Mouse (Mus musculus): ENCODE results near the gene Cdc42ep3. TPM values are rescaled to one million over a fixed set of nuclear protein-coding genes. Genes with fewer than 3 reads are reported as not detected.

Cdc42ep3 gene
- total RNA-seq, 2 experiments from 2014 or later, result 14.7 to 15.4 TPM

DNA sequence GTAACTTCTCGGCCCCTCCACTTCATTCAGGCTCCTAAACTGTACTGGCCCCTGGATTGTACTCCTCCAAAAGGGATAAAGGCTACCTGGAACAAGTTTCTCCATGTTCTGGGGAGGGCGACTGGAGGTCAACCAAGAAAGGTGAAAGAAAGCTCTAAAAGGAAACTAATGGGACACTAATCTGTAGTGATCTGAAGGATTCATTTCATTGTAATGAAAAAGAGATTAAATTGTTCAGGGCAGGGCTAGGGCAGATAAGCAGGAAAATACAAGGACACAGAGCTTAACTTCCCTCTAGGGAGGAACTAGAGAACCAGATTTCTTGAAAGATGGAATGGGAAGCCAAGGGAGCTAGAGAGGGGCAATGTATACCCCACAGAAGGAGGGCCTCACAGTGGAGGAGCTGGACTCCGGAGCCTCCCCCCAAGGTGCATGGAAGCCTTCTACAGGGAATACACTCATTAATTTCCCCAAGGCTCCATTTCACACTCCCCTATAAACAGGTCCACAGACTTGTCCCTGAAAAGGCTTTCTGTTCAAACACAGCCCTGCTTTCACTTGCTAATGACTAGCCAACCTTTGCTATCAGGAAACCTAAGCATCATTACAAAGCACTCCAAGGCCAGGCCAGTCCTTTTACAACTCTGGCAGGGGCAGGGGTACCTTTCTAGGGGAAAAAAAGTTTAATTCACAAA is 12.1 kb downstream of the Cdc42ep3 start:
- intact Hi-C loops (cut with DNase I), result no loop called here
- no peak overlapping the region for H3K27ac ChIP-seq
- TF ChIP-seq CTCF (IDR thresholded peaks at IDR 0.05), result no peak
- no peak overlapping the region for H3K4me3 ChIP-seq
- no peak for DNase-seq (ENCODE audit: extremely low spot score in 1 of 2, low spot score in 2 of 2)

DNA sequence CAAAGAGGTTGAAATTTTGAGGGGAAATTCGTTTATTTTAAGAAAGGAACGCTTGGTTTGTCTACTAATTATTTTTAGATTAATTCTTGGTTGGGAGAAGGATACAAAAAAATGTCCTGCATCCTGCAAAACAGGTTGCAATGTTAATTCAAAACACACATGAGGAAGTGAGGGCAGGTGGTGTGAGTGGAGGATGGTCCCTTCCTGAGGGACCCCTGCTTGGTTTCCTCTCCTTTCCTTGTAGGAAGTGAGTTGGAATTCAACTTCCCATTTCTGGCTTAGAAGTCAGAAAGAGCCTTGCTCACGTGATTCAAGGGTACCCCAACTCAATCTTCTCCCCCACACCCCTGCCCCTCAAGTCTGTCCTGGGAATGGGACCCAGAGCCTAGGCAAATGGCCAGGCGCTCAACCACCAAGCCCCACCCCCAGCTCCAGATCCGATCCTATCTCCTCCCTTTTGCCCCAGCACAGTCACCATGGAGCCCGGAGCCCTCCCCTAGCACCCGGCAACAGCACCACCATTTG is 12.9 kb downstream of the Cdc42ep3 start:
- intact Hi-C loops (cut with DNase I), result no loop called here
- TF ChIP-seq CTCF (IDR thresholded peaks at IDR 0.05), result no peak
- Histone ChIP-seq H3K27ac (no peak overlapping the region), H3K4me3 (no peak overlapping the region)
- DNase-seq (ENCODE audit: extremely low spot score in 1 of 2, low spot score in 2 of 2), result no peak

DNA sequence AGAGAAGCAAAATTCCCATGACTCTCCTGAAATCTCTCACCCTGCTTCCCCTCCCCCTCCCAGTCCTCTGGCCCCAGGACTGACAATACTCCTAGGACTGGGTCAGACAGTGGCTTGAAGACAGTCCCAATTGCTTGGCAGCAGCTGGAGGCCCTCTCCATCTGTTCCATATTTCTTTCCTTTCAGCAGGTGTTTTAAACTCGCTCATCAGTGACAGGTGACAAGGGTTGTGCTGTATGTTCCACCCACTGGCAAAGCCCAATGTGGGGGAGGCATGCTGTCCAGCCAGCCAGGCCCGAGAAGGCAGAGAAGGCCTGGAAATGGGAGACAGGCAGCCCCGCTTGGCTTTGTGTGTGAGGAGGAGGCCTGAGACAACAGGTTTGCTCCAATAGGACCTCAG is 17.4 kb downstream of the Cdc42ep3 start:
- TF ChIP-seq CTCF (IDR thresholded peaks at IDR 0.05), result no peak
- no peak for DNase-seq (ENCODE audit: extremely low spot score in 1 of 2, low spot score in 2 of 2)
- Histone ChIP-seq H3K4me3 (no peak overlapping the region), H3K27ac (no peak overlapping the region)
- intact Hi-C loops (cut with DNase I), result no loop called here

DNA sequence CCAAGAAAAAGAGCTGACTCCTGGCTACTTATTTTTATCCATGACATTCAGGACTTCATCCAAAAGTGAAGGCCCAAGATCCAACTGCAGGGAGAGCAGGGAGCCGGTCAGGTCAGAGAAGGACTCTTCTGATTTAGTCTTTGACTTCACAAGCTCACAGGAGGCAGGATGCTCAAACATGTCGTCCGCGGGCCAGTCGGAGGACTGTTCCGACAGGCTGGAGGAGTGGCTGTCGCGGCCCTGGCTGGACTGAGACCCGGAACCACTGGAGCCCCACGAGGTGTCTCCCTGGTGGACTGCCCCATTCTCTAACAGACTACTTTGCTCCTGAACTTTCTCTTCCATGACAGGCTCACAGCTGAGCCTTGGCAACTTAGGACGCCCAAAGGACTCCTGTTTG is 20.2 kb downstream of the Cdc42ep3 start:
- DNase-seq (ENCODE audit: extremely low spot score in 1 of 2, low spot score in 2 of 2), result no peak
- H3K4me3 ChIP-seq, result no peak overlapping the region
- intact Hi-C loops (cut with DNase I), result no loop called here
- no peak overlapping the region for H3K27ac ChIP-seq
- no peak for TF ChIP-seq CTCF (IDR thresholded peaks at IDR 0.05)

DNA sequence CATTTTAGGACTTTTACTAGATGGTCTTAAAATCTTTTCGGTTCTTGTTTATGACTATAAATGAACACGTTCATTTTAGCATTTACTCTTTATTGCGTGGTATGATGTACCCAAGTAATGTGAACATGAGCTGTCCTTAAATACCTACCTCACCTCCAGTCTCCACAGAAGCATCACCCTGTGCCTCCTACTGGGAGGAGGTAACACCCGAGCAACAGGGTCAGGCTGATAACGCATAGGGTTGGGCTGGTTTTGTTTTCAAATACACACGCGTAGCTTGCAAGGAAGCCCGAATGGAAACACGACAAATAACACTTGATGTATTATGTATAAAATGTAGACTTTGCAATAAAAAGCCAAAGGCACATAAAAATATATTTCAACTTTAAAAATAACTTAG is 21.2 kb downstream of the Cdc42ep3 start:
- intact Hi-C loops (cut with DNase I), result no loop called here
- DNase-seq (ENCODE audit: extremely low spot score in 1 of 2, low spot score in 2 of 2), result no peak
- TF ChIP-seq CTCF (IDR thresholded peaks at IDR 0.05), result no peak

DNA sequence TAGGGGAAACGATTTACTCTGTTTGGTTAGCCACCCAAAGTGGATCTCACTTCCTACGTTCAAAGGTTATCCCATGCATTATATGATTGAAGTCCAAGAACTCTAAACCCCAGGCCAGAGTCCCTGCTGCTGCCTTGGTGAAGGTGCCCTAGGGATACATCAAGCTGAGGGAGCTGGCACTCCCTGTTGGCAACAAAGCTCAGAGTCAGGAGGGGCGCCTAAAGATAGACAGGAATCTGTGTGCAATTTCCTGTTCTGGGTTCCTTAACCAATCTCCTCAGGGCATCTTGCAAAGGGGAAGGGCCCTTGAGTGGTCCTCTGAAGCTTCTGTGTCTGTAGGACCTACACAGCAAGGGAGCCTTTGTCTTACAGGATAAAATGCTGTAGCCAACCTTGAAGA is 22.0 kb downstream of the Cdc42ep3 start:
- Histone ChIP-seq H3K27ac (no peak overlapping the region), H3K4me3 (no peak overlapping the region)
- no peak for DNase-seq (ENCODE audit: extremely low spot score in 1 of 2, low spot score in 2 of 2)
- no peak for TF ChIP-seq CTCF (IDR thresholded peaks at IDR 0.05)
- intact Hi-C loops (cut with DNase I), result no loop called here

More for the DNA sequence above, 21.2 kb downstream of the Cdc42ep3 start:
- no peak overlapping the region for H3K27ac ChIP-seq
- no peak overlapping the region for H3K4me3 ChIP-seq

DNA sequence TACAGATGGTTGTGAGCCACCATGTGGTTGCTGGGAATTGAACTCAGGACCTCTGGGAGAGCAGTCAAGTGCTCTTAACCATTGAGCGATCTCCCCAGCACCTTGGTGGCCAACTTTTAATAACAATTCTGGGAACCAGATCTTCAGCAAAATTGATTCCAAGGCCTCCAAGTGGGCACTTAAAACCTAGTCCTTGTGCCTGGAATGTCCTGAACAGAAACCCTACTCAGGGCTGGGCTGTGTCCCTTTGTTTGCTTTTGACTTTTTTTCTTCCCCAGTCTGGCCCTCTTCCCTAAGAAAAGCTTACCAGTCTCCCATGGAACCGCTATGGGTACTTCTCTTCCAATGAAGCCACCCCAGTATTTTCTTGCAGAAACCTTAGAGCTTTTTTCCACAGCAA is 24.5 kb downstream of the Cdc42ep3 start:
- TF ChIP-seq CTCF (IDR thresholded peaks at IDR 0.05), result no peak
- DNase-seq (ENCODE audit: extremely low spot score in 1 of 2, low spot score in 2 of 2), result no peak
- intact Hi-C loops (cut with DNase I), result no loop called here
- Histone ChIP-seq H3K27ac (no peak overlapping the region), H3K4me3 (no peak overlapping the region)

DNA sequence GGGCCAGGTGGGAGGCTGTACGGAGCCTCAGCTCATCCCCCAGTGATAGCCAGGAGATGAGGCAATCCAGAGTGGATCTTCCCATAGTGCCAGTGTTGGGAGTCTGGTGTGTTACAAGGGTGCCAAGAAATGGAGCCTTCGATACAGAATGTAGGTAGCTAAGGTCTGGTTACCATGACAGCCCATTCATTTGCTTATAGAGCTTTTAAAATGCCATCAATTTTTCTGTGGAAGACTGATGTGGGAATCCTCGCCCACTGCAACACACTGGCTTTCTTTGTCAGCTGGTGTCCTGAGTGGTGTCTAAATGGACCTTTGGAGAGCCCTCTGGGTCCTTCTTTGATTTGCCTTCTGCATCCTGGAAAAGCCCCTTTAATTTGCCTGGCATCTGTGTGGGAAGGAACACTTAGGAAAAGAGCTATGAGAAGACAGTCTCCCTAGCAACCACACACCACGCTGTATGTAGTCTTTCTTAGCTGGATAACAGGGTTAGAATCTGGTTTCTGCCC is 28.0 kb downstream of the Cdc42ep3 start:
- intact Hi-C loops (cut with DNase I), result no loop called here
- H3K27ac ChIP-seq, result peak overlapping the region; percentile 75
- no peak overlapping the region for H3K4me3 ChIP-seq
- no peak for TF ChIP-seq CTCF (IDR thresholded peaks at IDR 0.05)
- DNase-seq (ENCODE audit: extremely low spot score in 1 of 2, low spot score in 2 of 2), result no peak

DNA sequence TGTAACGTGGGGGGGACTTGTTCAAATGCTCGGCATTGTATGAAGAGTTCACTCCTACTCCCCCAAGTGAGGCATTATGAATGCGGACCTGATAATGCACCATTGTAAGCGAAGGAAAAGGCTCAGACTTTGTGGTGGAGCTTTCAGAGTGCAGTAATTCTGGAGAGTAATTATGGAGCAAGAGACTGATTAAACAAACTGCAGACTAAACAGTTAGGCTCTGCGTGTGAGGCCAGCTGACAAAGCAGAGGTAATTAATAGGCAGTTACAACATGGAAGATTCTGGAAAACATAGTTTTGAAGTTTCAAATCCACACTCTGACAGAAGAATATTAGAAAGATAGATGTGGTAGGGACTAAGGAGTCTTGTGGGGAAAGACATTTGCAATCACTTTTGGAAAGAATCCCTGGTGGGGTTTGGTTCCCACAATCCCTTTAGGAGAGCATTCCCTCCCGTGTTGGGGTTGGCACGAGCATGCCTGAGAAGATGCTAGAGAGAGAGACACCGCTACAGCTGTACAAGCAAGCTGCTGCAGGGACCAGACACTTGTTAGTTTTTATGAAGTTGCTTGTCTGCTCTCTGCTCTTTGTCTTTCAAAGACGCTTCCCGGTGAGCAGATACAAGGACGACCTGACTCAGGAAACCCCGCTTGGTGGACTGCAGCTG is 37.7 kb downstream of the Cdc42ep3 start:
- no peak for DNase-seq (ENCODE audit: extremely low spot score in 1 of 2, low spot score in 2 of 2)
- Histone ChIP-seq H3K4me3 (no peak overlapping the region), H3K27ac (no peak overlapping the region)
- intact Hi-C loops (cut with DNase I), result no loop called here
- no peak for TF ChIP-seq CTCF (IDR thresholded peaks at IDR 0.05)

DNA sequence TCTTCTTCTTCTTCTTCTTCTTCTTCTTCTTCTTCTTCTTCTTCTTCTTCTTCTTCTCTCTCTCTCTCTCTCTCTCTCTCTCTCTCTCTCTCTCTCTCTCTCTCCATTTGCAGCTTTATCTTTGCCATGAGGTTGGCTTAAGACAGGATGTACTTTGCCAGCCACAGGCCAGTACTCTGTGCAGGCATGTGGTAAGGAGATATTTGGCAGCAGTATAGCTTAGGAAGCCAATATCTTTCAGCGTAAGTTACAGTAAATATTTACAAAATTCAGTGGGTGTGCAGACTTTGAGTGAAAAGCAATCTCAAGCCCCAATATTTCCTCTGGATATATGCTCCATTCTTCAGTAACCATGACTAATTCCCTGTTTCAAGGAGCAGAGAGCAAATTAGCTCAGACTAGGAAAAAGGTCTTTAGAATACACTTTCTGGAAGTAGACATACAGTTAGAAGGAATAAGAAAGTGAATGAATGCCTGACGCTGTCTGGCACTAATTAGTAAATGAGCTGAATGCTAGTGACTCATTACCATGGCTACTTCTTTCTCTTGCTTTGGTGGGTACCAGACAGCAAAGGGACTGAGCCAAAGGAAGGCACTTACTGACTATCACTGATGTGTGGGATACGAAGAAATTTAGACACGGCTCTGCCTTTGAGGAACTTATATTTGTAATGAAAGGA is 39.3 kb downstream of the Cdc42ep3 start:
- TF ChIP-seq CTCF (IDR thresholded peaks at IDR 0.05), result no peak
- Histone ChIP-seq H3K4me3 (no peak overlapping the region), H3K27ac (no peak overlapping the region)
- intact Hi-C loops (cut with DNase I), result no loop called here
- no peak for DNase-seq (ENCODE audit: extremely low spot score in 1 of 2, low spot score in 2 of 2)

DNA sequence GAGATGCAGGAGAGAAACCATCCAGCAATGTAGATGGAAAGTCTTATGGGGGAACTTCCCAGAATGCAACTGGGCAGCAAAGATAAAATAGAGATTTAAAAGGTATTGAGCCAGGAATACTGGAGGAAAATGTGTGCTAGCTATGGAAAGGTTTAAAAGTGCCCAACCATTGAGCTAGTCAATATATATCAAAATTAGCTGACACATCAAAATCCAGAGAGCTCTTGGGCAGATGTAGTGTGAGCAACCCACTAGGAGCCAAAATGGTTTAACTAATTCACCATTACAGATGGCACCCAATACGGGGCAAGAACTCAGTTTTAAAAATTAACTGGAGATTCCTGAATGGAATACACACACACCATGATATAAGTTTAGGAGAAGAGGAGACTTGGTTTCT is 44.4 kb downstream of the Cdc42ep3 start:
- Histone ChIP-seq H3K27ac (no peak overlapping the region), H3K4me3 (no peak overlapping the region)
- TF ChIP-seq CTCF (IDR thresholded peaks at IDR 0.05), result no peak
- intact Hi-C loops (cut with DNase I), result no loop called here
- DNase-seq (ENCODE audit: extremely low spot score in 1 of 2, low spot score in 2 of 2), result no peak

DNA sequence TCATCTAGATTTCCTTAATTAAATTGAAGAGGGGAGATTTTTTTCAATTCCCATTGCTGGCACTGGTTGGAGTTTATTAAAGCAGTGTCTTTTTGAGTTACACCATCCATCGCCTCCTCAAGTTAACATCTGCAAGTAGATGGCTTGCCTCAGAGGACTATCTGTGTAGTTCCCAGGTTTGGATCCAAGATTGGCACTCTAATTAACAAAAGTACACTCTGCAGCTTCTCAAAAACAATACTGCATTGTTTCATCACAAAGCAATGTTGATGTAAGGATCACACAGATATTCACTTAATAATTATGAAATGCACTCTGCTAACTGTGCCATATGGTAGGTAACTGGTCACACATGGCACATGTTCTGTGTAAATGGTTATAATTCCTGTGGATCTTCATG is 45.4 kb downstream of the Cdc42ep3 start:
- intact Hi-C loops (cut with DNase I), result no loop called here
- no peak for DNase-seq (ENCODE audit: extremely low spot score in 1 of 2, low spot score in 2 of 2)
- no peak for TF ChIP-seq CTCF (IDR thresholded peaks at IDR 0.05)
- no peak overlapping the region for H3K4me3 ChIP-seq
- no peak overlapping the region for H3K27ac ChIP-seq

Data from left cerebral cortex, adult 2 months (tissue).